Mouse (Mus musculus): ENCODE measurements around the gene Kansl1l. TPM values are rescaled to one million over a fixed set of nuclear protein-coding genes. Genes with fewer than 3 reads are reported as not detected.
A peak's percentile ranks its signal among the peaks of the same experiment; 100 is the strongest.

Gene Kansl1l
- polyA plus RNA-seq, 1 experiment: 9.7 TPM

GRCm38 (mm10) chr1:66837207-66837606 lies 19.8 kb upstream of the Kansl1l start:
- DNase-seq: peak; percentile 60
- H3K27me3 ChIP-seq (replicated peaks; ENCODE audit: control insufficient read depth, insufficient read depth, low read length): no peaks in the 10 kb centered on the region
- 38% methylated on average over 3 of the region's 3 CpGs for WGBS
- H3K27ac ChIP-seq (ENCODE audit: insufficient read depth, low read depth, low read length): peak overlapping the region; percentile 97
- TF ChIP-seq POLR2A (IDR thresholded peaks at IDR 0.05; ENCODE audit: low read depth, low read length): no peak
- no peak for TF ChIP-seq CTCF (conservative IDR thresholded peaks at IDR 0.05; ENCODE audit: insufficient read depth, insufficient read length, low read depth, low read length)
- H3K4me1 ChIP-seq (ENCODE audit: control insufficient read depth, insufficient read depth, low read length): peaks cover 23% of the 10 kb centered on the region
- peaks cover 7% of the 10 kb centered on the region for H3K36me3 ChIP-seq (ENCODE audit: control insufficient read depth, insufficient read depth, low read length)
- no peak overlapping the region for H3K4me3 ChIP-seq (ENCODE audit: insufficient read depth, low read depth, low read length)

GRCm38 (mm10) chr1:66832636-66833165 lies 15.3 kb upstream of the Kansl1l start:
- WGBS: 42% methylated on average over 7 of the region's 7 CpGs
- Histone ChIP-seq H3K27ac (ENCODE audit: insufficient read depth, low read depth, low read length) (peak overlapping the region; percentile 100), H3K36me3 (ENCODE audit: control insufficient read depth, insufficient read depth, low read length) (peaks cover 4% of the 10 kb centered on the region; the same call in 1 of the 2 replicates)

GRCm38 (mm10) chr1:66831824-66832600 lies 14.7 kb upstream of the Kansl1l start:
- Histone ChIP-seq H3K4me1 (ENCODE audit: control insufficient read depth, insufficient read depth, low read length) (peaks cover 26% of the 10 kb centered on the region), H3K36me3 (ENCODE audit: control insufficient read depth, insufficient read depth, low read length) (peaks cover 4% of the 10 kb centered on the region; the same call in 1 of the 2 replicates), H3K4me3 (ENCODE audit: insufficient read depth, low read depth, low read length) (0 out of 2 replicates have a peak overlapping the region, but pooled peaks have one; percentile 19), H3K27ac (ENCODE audit: insufficient read depth, low read depth, low read length) (peak overlapping the region; percentile 100), H3K27me3 (replicated peaks; ENCODE audit: control insufficient read depth, insufficient read depth, low read length) (no peaks in the 10 kb centered on the region)
- WGBS: 39% methylated on average over 9 of the region's 9 CpGs
- DNase-seq: peak; percentile 78
- TF ChIP-seq CTCF (conservative IDR thresholded peaks at IDR 0.05; ENCODE audit: insufficient read depth, insufficient read length, low read depth, low read length) (no peak), POLR2A (IDR thresholded peaks at IDR 0.05; ENCODE audit: low read depth, low read length) (no peak)

More at GRCm38 (mm10) chr1:66832636-66833165, 15.3 kb upstream of the Kansl1l start:
- TF ChIP-seq POLR2A (IDR thresholded peaks at IDR 0.05; ENCODE audit: low read depth, low read length): no peak
- no peak for TF ChIP-seq CTCF (conservative IDR thresholded peaks at IDR 0.05; ENCODE audit: insufficient read depth, insufficient read length, low read depth, low read length)
- peaks cover 27% of the 10 kb centered on the region for H3K4me1 ChIP-seq (ENCODE audit: control insufficient read depth, insufficient read depth, low read length)
- no peak overlapping the region for H3K4me3 ChIP-seq (ENCODE audit: insufficient read depth, low read depth, low read length)
- DNase-seq: peak; percentile 83
- no peaks in the 10 kb centered on the region for H3K27me3 ChIP-seq (replicated peaks; ENCODE audit: control insufficient read depth, insufficient read depth, low read length)

GRCm38 (mm10) chr1:66829400-66830080 lies 12.2 kb upstream of the Kansl1l start:
- Histone ChIP-seq H3K4me1 (ENCODE audit: control insufficient read depth, insufficient read depth, low read length) (peaks cover 19% of the 10 kb centered on the region), H3K4me3 (ENCODE audit: insufficient read depth, low read depth, low read length) (no peak overlapping the region), H3K27me3 (replicated peaks; ENCODE audit: control insufficient read depth, insufficient read depth, low read length) (no peaks in the 10 kb centered on the region), H3K27ac (ENCODE audit: insufficient read depth, low read depth, low read length) (peak overlapping the region; percentile 74), H3K36me3 (ENCODE audit: control insufficient read depth, insufficient read depth, low read length) (peaks cover 2% of the 10 kb centered on the region)
- WGBS: 55% methylated on average over 9 of the region's 9 CpGs
- TF ChIP-seq CTCF (conservative IDR thresholded peaks at IDR 0.05; ENCODE audit: insufficient read depth, insufficient read length, low read depth, low read length) (no peak), POLR2A (IDR thresholded peaks at IDR 0.05; ENCODE audit: low read depth, low read length) (no peak)
- DNase-seq: peak; percentile 75

GRCm38 (mm10) chr1:66821966-66822365 lies 4.6 kb upstream of the Kansl1l start:
- TF ChIP-seq POLR2A (IDR thresholded peaks at IDR 0.05; ENCODE audit: low read depth, low read length) (no peak), CTCF (conservative IDR thresholded peaks at IDR 0.05; ENCODE audit: insufficient read depth, insufficient read length, low read depth, low read length) (no peak)
- DNase-seq: no peak
- Histone ChIP-seq H3K27me3 (replicated peaks; ENCODE audit: control insufficient read depth, insufficient read depth, low read length) (no peaks in the 10 kb centered on the region), H3K4me3 (ENCODE audit: insufficient read depth, low read depth, low read length) (no peak overlapping the region), H3K36me3 (ENCODE audit: control insufficient read depth, insufficient read depth, low read length) (no peaks in the 10 kb centered on the region; the same call in 1 of the 2 replicates), H3K27ac (ENCODE audit: insufficient read depth, low read depth, low read length) (no peak overlapping the region), H3K4me1 (ENCODE audit: control insufficient read depth, insufficient read depth, low read length) (peaks cover 4% of the 10 kb centered on the region; the same call in 1 of the 2 replicates)
- WGBS: 89% methylated on average over 9 of the region's 9 CpGs

GRCm38 (mm10) chr1:66820241-66820640 lies 2.9 kb upstream of the Kansl1l start:
- H3K27ac ChIP-seq (ENCODE audit: insufficient read depth, low read depth, low read length): no peak overlapping the region
- H3K4me3 ChIP-seq (ENCODE audit: insufficient read depth, low read depth, low read length): no peak overlapping the region
- H3K4me1 ChIP-seq (ENCODE audit: control insufficient read depth, insufficient read depth, low read length): peaks cover 4% of the 10 kb centered on the region; the same call in 1 of the 2 replicates
- 35% methylated on average over 7 of the region's 7 CpGs for WGBS
- H3K36me3 ChIP-seq (ENCODE audit: control insufficient read depth, insufficient read depth, low read length): no peaks in the 10 kb centered on the region
- DNase-seq: peak; percentile 63
- no peak for TF ChIP-seq POLR2A (IDR thresholded peaks at IDR 0.05; ENCODE audit: low read depth, low read length)
- no peak for TF ChIP-seq CTCF (conservative IDR thresholded peaks at IDR 0.05; ENCODE audit: insufficient read depth, insufficient read length, low read depth, low read length)
- H3K27me3 ChIP-seq (replicated peaks; ENCODE audit: control insufficient read depth, insufficient read depth, low read length): no peaks in the 10 kb centered on the region

All from kidney, adult 2 months (tissue).